Mouse (Mus musculus): Measurements from ENCODE around the gene Gm20708. TPM values are rescaled to one million over a fixed set of nuclear protein-coding genes. Genes with fewer than 3 reads are reported as not detected.

The Gm20708 gene
- polyA plus RNA-seq, 1 experiment from 2014 or later = 1.6 TPM

GRCm38 (mm10) chr11:117825333-117826101 lies 16.0 kb downstream of the Gm20708 start, which contains the start of the genes Afmid and Tk1:
Afmid (plus strand) TSS chr11:117825924.
Tk1 (minus strand) TSS chr11:117826092.
- H3K4me3 ChIP-seq (ENCODE audit: low read depth, low read length) = peak within 1 kb of the TSS; percentile 39
- peak within 1 kb of the TSS; percentile 62 for H3K9ac ChIP-seq (ENCODE audit: low read depth, low read length)
- ATAC-seq = peak; percentile 40; the same call in 1 of the 2 replicates
- peaks cover 19% of the 10 kb centered on the region for H3K4me1 ChIP-seq (ENCODE audit: control insufficient read depth, insufficient read depth, low read length)
- no peaks in the 10 kb centered on the region for H3K36me3 ChIP-seq (ENCODE audit: control insufficient read depth, insufficient read depth, low read length)
- no peaks in the 10 kb centered on the region for H3K27me3 ChIP-seq (ENCODE audit: control insufficient read depth, insufficient read depth, low read depth, low read length)
- H3K4me2 ChIP-seq (ENCODE audit: low read length) = peak within 1 kb of the TSS; percentile 79
- no peaks in the 10 kb centered on the region for H3K9me3 ChIP-seq (replicated peaks; ENCODE audit: control insufficient read depth, low read length, poor library complexity, severe bottlenecking)
- peak within 1 kb of the TSS; percentile 38; the same call in 1 of the 2 replicates for H3K27ac ChIP-seq (ENCODE audit: low read length)
- under 1% methylated on average over 34 of the region's 34 CpGs for WGBS

GRCm38 (mm10) chr11:117826164-117826563 lies 16.7 kb downstream of the Gm20708 start:
- Histone ChIP-seq H3K9me3 (replicated peaks; ENCODE audit: control insufficient read depth, low read length, poor library complexity, severe bottlenecking) (no peaks in the 10 kb centered on the region), H3K36me3 (ENCODE audit: control insufficient read depth, insufficient read depth, low read length) (no peaks in the 10 kb centered on the region), H3K4me3 (ENCODE audit: low read depth, low read length) (peak overlapping the region; percentile 39), H3K27ac (ENCODE audit: low read length) (peak overlapping the region; percentile 38; the same call in 1 of the 2 replicates), H3K27me3 (ENCODE audit: control insufficient read depth, insufficient read depth, low read depth, low read length) (no peaks in the 10 kb centered on the region), H3K4me2 (ENCODE audit: low read length) (peak overlapping the region; percentile 79), H3K9ac (ENCODE audit: low read depth, low read length) (peak overlapping the region; percentile 62), H3K4me1 (ENCODE audit: control insufficient read depth, insufficient read depth, low read length) (peaks cover 19% of the 10 kb centered on the region)
- ATAC-seq = peak; percentile 36; the same call in 1 of the 2 replicates
- 6% methylated on average over 5 of the region's 5 CpGs for WGBS

- WGBS = 73% methylated on average over 8 of the region's 8 CpGs
- Histone ChIP-seq H3K4me1 (ENCODE audit: control insufficient read depth, insufficient read depth, low read length) (peaks cover 19% of the 10 kb centered on the region), H3K4me3 (ENCODE audit: low read depth, low read length) (no peak overlapping the region), H3K27ac (ENCODE audit: low read length) (no peak overlapping the region), H3K36me3 (ENCODE audit: control insufficient read depth, insufficient read depth, low read length) (no peaks in the 10 kb centered on the region), H3K9me3 (replicated peaks; ENCODE audit: control insufficient read depth, low read length, poor library complexity, severe bottlenecking) (no peaks in the 10 kb centered on the region), H3K9ac (ENCODE audit: low read depth, low read length) (no peak overlapping the region), H3K27me3 (ENCODE audit: control insufficient read depth, insufficient read depth, low read depth, low read length) (no peaks in the 10 kb centered on the region), H3K4me2 (ENCODE audit: low read length) (no peak overlapping the region)
- ATAC-seq = no peak
Measured at GRCm38 (mm10) chr11:117826916-117827315, 17.4 kb downstream of the Gm20708 start.

- Histone ChIP-seq H3K4me1 (ENCODE audit: control insufficient read depth, insufficient read depth, low read length) (peaks cover 21% of the 10 kb centered on the region), H3K9ac (ENCODE audit: low read depth, low read length) (no peak overlapping the region), H3K27ac (ENCODE audit: low read length) (no peak overlapping the region), H3K4me2 (ENCODE audit: low read length) (no peak overlapping the region), H3K36me3 (ENCODE audit: control insufficient read depth, insufficient read depth, low read length) (no peaks in the 10 kb centered on the region), H3K27me3 (ENCODE audit: control insufficient read depth, insufficient read depth, low read depth, low read length) (no peaks in the 10 kb centered on the region), H3K4me3 (ENCODE audit: low read depth, low read length) (no peak overlapping the region), H3K9me3 (replicated peaks; ENCODE audit: control insufficient read depth, low read length, poor library complexity, severe bottlenecking) (no peaks in the 10 kb centered on the region)
- no peak for ATAC-seq
- 78% methylated on average over 3 of the region's 3 CpGs for WGBS
Measured at GRCm38 (mm10) chr11:117827386-117827785, 17.9 kb downstream of the Gm20708 start.

- peaks cover 21% of the 10 kb centered on the region for H3K4me1 ChIP-seq (ENCODE audit: control insufficient read depth, insufficient read depth, low read length)
- no peaks in the 10 kb centered on the region for H3K9me3 ChIP-seq (replicated peaks; ENCODE audit: control insufficient read depth, low read length, poor library complexity, severe bottlenecking)
- H3K4me2 ChIP-seq (ENCODE audit: low read length) = no peak overlapping the region
- no peaks in the 10 kb centered on the region for H3K36me3 ChIP-seq (ENCODE audit: control insufficient read depth, insufficient read depth, low read length)
- no peak overlapping the region for H3K4me3 ChIP-seq (ENCODE audit: low read depth, low read length)
- no peak overlapping the region for H3K9ac ChIP-seq (ENCODE audit: low read depth, low read length)
- ATAC-seq = no peak
- no peaks in the 10 kb centered on the region for H3K27me3 ChIP-seq (ENCODE audit: control insufficient read depth, insufficient read depth, low read depth, low read length)
- WGBS = 81% methylated on average over 18 of the region's 18 CpGs
- no peak overlapping the region for H3K27ac ChIP-seq (ENCODE audit: low read length)
Measured at GRCm38 (mm10) chr11:117828149-117828887, 18.9 kb downstream of the Gm20708 start.

- Histone ChIP-seq H3K27me3 (ENCODE audit: control insufficient read depth, insufficient read depth, low read depth, low read length) (no peaks in the 10 kb centered on the region), H3K36me3 (ENCODE audit: control insufficient read depth, insufficient read depth, low read length) (no peaks in the 10 kb centered on the region), H3K27ac (ENCODE audit: low read length) (0 out of 2 replicates have a peak overlapping the region, but pooled peaks have one; percentile 23), H3K9me3 (replicated peaks; ENCODE audit: control insufficient read depth, low read length, poor library complexity, severe bottlenecking) (no peaks in the 10 kb centered on the region), H3K4me3 (ENCODE audit: low read depth, low read length) (no peak overlapping the region), H3K4me2 (ENCODE audit: low read length) (no peak overlapping the region), H3K4me1 (ENCODE audit: control insufficient read depth, insufficient read depth, low read length) (peaks cover 21% of the 10 kb centered on the region), H3K9ac (ENCODE audit: low read depth, low read length) (no peak overlapping the region)
- WGBS = 50% methylated on average over 9 of the region's 9 CpGs
- no peak for ATAC-seq
Measured at GRCm38 (mm10) chr11:117828888-117829604, 19.6 kb downstream of the Gm20708 start.

- H3K4me3 ChIP-seq (ENCODE audit: low read depth, low read length) = no peak overlapping the region
- H3K9ac ChIP-seq (ENCODE audit: low read depth, low read length) = no peak overlapping the region
- no peaks in the 10 kb centered on the region for H3K9me3 ChIP-seq (replicated peaks; ENCODE audit: control insufficient read depth, low read length, poor library complexity, severe bottlenecking)
- H3K4me2 ChIP-seq (ENCODE audit: low read length) = no peak overlapping the region
- no peaks in the 10 kb centered on the region for H3K27me3 ChIP-seq (ENCODE audit: control insufficient read depth, insufficient read depth, low read depth, low read length)
- no peak overlapping the region for H3K27ac ChIP-seq (ENCODE audit: low read length)
- no peak for ATAC-seq
- H3K4me1 ChIP-seq (ENCODE audit: control insufficient read depth, insufficient read depth, low read length) = peaks cover 16% of the 10 kb centered on the region
- WGBS = 83% methylated on average over 2 of the region's 2 CpGs
- no peaks in the 10 kb centered on the region for H3K36me3 ChIP-seq (ENCODE audit: control insufficient read depth, insufficient read depth, low read length)
Measured at GRCm38 (mm10) chr11:117829671-117830215, 20.3 kb downstream of the Gm20708 start.

GRCm38 (mm10) chr11:117830401-117830800 lies 20.9 kb downstream of the Gm20708 start:
- H3K27ac ChIP-seq (ENCODE audit: low read length) = no peak overlapping the region
- no peaks in the 10 kb centered on the region for H3K27me3 ChIP-seq (ENCODE audit: control insufficient read depth, insufficient read depth, low read depth, low read length)
- H3K9me3 ChIP-seq (replicated peaks; ENCODE audit: control insufficient read depth, low read length, poor library complexity, severe bottlenecking) = no peaks in the 10 kb centered on the region
- peaks cover 9% of the 10 kb centered on the region for H3K4me1 ChIP-seq (ENCODE audit: control insufficient read depth, insufficient read depth, low read length)
- no peak for ATAC-seq
- H3K4me2 ChIP-seq (ENCODE audit: low read length) = no peak overlapping the region
- 79% methylated on average over 9 of the region's 9 CpGs for WGBS
- H3K9ac ChIP-seq (ENCODE audit: low read depth, low read length) = no peak overlapping the region
- no peak overlapping the region for H3K4me3 ChIP-seq (ENCODE audit: low read depth, low read length)
- no peaks in the 10 kb centered on the region for H3K36me3 ChIP-seq (ENCODE audit: control insufficient read depth, insufficient read depth, low read length)

Data from midbrain, embryonic 16.5 days (tissue).